Mouse (Mus musculus): ENCODE measurements around the gene T2.

The T2 gene

GRCm38 (mm10) chr17:8421517-8421916, 65.7 kb downstream of the T2 start:
- DNase-seq, result no peak

- DNase-seq, result no peak
Measured at GRCm38 (mm10) chr17:8423283-8423682, 67.5 kb downstream of the T2 start.

- no peak for DNase-seq
Measured at GRCm38 (mm10) chr17:8429436-8429835, 73.6 kb downstream of the T2 start.

GRCm38 (mm10) chr17:8429896-8430295, 74.1 kb downstream of the T2 start:
- DNase-seq, result no peak

- no peak for DNase-seq
Measured at GRCm38 (mm10) chr17:8432179-8432800, 76.5 kb downstream of the T2 start.

GRCm38 (mm10) chr17:8433121-8433977, 77.6 kb downstream of the T2 start:
- no peak for DNase-seq

GRCm38 (mm10) chr17:8433978-8434960, 78.5 kb downstream of the T2 start, which contains the start of gene T:
T (plus strand) TSS chr17:8434423.
- DNase-seq, result no peak

- no peak for DNase-seq
Measured at GRCm38 (mm10) chr17:8436184-8436583, 80.4 kb downstream of the T2 start.

GRCm38 (mm10) chr17:8444062-8444461, 88.3 kb downstream of the T2 start:
- no peak for DNase-seq

- DNase-seq, result peak; percentile 22
Measured at GRCm38 (mm10) chr17:8447676-8448192, 91.9 kb downstream of the T2 start.

- DNase-seq, result no peak
Measured at GRCm38 (mm10) chr17:8448324-8448723, 92.5 kb downstream of the T2 start.

- no peak for DNase-seq
Measured at GRCm38 (mm10) chr17:8455196-8455595, 99.4 kb downstream of the T2 start.

GRCm38 (mm10) chr17:8455601-8456000, 99.8 kb downstream of the T2 start:
- DNase-seq, result no peak

- DNase-seq, result no peak
Measured at GRCm38 (mm10) chr17:8456856-8457460, 101.2 kb downstream of the T2 start.

GRCm38 (mm10) chr17:8461568-8461967, 105.8 kb downstream of the T2 start:
- DNase-seq, result no peak

GRCm38 (mm10) chr17:8463482-8464128, 107.8 kb downstream of the T2 start:
- peak; percentile 17 for DNase-seq

GRCm38 (mm10) chr17:8467771-8468170, 112.0 kb downstream of the T2 start:
- no peak for DNase-seq

GRCm38 (mm10) chr17:8468716-8469344, 113.0 kb downstream of the T2 start:
- peak; percentile 27 for DNase-seq
